Comparison of ENCODE assay signal across 8 mouse cellular contexts in genomic region chr7:30552102-30553020, GRCm38 (mm10). TPM values are rescaled to one million over a fixed set of nuclear protein-coding genes. Genes with fewer than 3 reads are reported as not detected.
A peak's percentile ranks its signal among the peaks of the same experiment; 100 is the strongest.
DNase-seq lines count a peak whose midpoint lies in the region; ATAC-seq and TF ChIP-seq lines count a peak whose summit lies in the region.

TSS of gene Hspb6 (plus strand) at chr7:30552178.
TSS of gene Proser3 (minus strand) at chr7:30552299.

- WGBS in bone marrow, adult 2 months, result under 1% methylated on average over 44 of the region's 44 CpGs
- under 1% methylated on average over 44 of the region's 44 CpGs for WGBS in embryonic facial prominence, embryonic 15.5 days
- 1% methylated on average over 44 of the region's 44 CpGs for WGBS in limb, embryonic 14.5 days
- under 1% methylated on average over 44 of the region's 44 CpGs for WGBS in midbrain, postnatal 0 days

- no peaks in the 10 kb centered on the region for H3K27me3 ChIP-seq in embryonic facial prominence, embryonic 15.5 days
- no peaks in the 10 kb centered on the region for H3K27me3 ChIP-seq in limb, embryonic 14.5 days (ENCODE audit: control insufficient read depth, insufficient read depth, low read length)
- H3K27me3 ChIP-seq in midbrain, postnatal 0 days (ENCODE audit: insufficient read depth, low read length), result no peaks in the 10 kb centered on the region

- H3K36me3 ChIP-seq in embryonic facial prominence, embryonic 15.5 days, result peaks cover 38% of the 10 kb centered on the region
- H3K36me3 ChIP-seq in limb, embryonic 14.5 days (ENCODE audit: control insufficient read depth, insufficient read depth, low read length), result peaks cover 47% of the 10 kb centered on the region
- H3K36me3 ChIP-seq in midbrain, postnatal 0 days (ENCODE audit: insufficient read depth, low read length), result peaks cover 24% of the 10 kb centered on the region

- H3K9ac ChIP-seq in embryonic facial prominence, embryonic 15.5 days, result peak within 1 kb of the TSS; percentile 63
- peak within 1 kb of the TSS; percentile 76 for H3K9ac ChIP-seq in limb, embryonic 14.5 days (ENCODE audit: low read depth, low read length, severe bottlenecking)
- H3K9ac ChIP-seq in midbrain, postnatal 0 days (replicated peaks; ENCODE audit: low read length, poor library complexity, severe bottlenecking), result peak within 1 kb of the TSS; percentile 62

- ATAC-seq in embryonic facial prominence, embryonic 15.5 days (ENCODE audit: insufficient number of reproducible peaks, low FRiP score, low TSS enrichment, low read depth), result peak; percentile 95
- peak; percentile 97 for ATAC-seq in limb, embryonic 14.5 days (ENCODE audit: low FRiP score, low read depth)
- peak; percentile 95 for ATAC-seq in midbrain, postnatal 0 days (ENCODE audit: low FRiP score)

- TF ChIP-seq CTCF in bone marrow, adult 2 months (IDR thresholded peaks at IDR 0.05; ENCODE audit: control insufficient read depth, insufficient read depth, low read length), result no peak
- peak; percentile 16 for TF ChIP-seq CTCF in midbrain, postnatal 0 days (IDR thresholded peaks at IDR 0.05)

- TF ChIP-seq POLR2A in bone marrow, adult 2 months (IDR thresholded peaks at IDR 0.05; ENCODE audit: borderline replicate concordance, control insufficient read depth, low read depth, low read length), result peak; percentile 60
- TF ChIP-seq POLR2A in limb, embryonic 14.5 days (IDR thresholded peaks at IDR 0.05; ENCODE audit: borderline replicate concordance, extremely low read depth, insufficient read depth, insufficient read length), result peak; percentile 78; the same call in 1 of the 2 replicates

- peak within 1 kb of the TSS; percentile 90 for H3K4me3 ChIP-seq in bone marrow, adult 2 months (replicated peaks; ENCODE audit: control insufficient read depth, low read depth, low read length)
- H3K4me3 ChIP-seq in embryonic facial prominence, embryonic 15.5 days (replicated peaks), result peak within 1 kb of the TSS; percentile 81
- peak within 1 kb of the TSS; percentile 71 for H3K4me3 ChIP-seq in limb, embryonic 14.5 days (replicated peaks; ENCODE audit: low read length)
- peak within 1 kb of the TSS; percentile 57 for H3K4me3 ChIP-seq in midbrain, postnatal 0 days (ENCODE audit: low read depth, low read length)

- DNase-seq in 416B (ENCODE audit: low read depth), result peak; percentile 100
- DNase-seq in heart, adult 8-10 months (ENCODE audit: low spot score), result peak; percentile 99
- DNase-seq in kidney, adult 9 months, result peak; percentile 99
- peak; percentile 100 for DNase-seq in limb, embryonic 14.5 days (ENCODE audit: low spot score)
- peak; percentile 100 for DNase-seq in midbrain, postnatal 0 days (ENCODE audit: low spot score)
- peak; percentile 90 to 93 for DNase-seq in spleen, postnatal 14 days (ENCODE audit: low spot score in 2 of 2)

- peak within 1 kb of the TSS; percentile 96 for H3K4me2 ChIP-seq in embryonic facial prominence, embryonic 15.5 days (replicated peaks)
- peak within 1 kb of the TSS; percentile 95 for H3K4me2 ChIP-seq in limb, embryonic 14.5 days (replicated peaks; ENCODE audit: low read depth, low read length, severe bottlenecking)
- peak within 1 kb of the TSS; percentile 76 for H3K4me2 ChIP-seq in midbrain, postnatal 0 days (ENCODE audit: low read depth, low read length, poor library complexity, severe bottlenecking)

- H3K4me1 ChIP-seq in bone marrow, adult 2 months (ENCODE audit: control insufficient read depth, insufficient read depth, low read length), result no peaks in the 10 kb centered on the region; the same call in 1 of the 2 replicates
- H3K4me1 ChIP-seq in embryonic facial prominence, embryonic 15.5 days, result peaks cover 17% of the 10 kb centered on the region
- H3K4me1 ChIP-seq in limb, embryonic 14.5 days (ENCODE audit: control insufficient read depth, insufficient read depth, low read length), result peaks cover 11% of the 10 kb centered on the region
- peaks cover 9% of the 10 kb centered on the region; the same call in 1 of the 2 replicates for H3K4me1 ChIP-seq in midbrain, postnatal 0 days (ENCODE audit: insufficient read depth, low read length)

- H3K27ac ChIP-seq in bone marrow, adult 2 months (ENCODE audit: control insufficient read depth, insufficient read depth, low read depth, low read length, poor library complexity), result peak within 1 kb of the TSS; percentile 88
- H3K27ac ChIP-seq in embryonic facial prominence, embryonic 15.5 days (replicated peaks), result peak within 1 kb of the TSS; percentile 100
- H3K27ac ChIP-seq in limb, embryonic 14.5 days (replicated peaks; ENCODE audit: low read depth, low read length), result peak within 1 kb of the TSS; percentile 98
- peak within 1 kb of the TSS; percentile 89 for H3K27ac ChIP-seq in midbrain, postnatal 0 days (ENCODE audit: low read depth, low read length)

- no peaks in the 10 kb centered on the region for H3K9me3 ChIP-seq in embryonic facial prominence, embryonic 15.5 days (replicated peaks)
- no peaks in the 10 kb centered on the region for H3K9me3 ChIP-seq in limb, embryonic 14.5 days (ENCODE audit: control insufficient read depth, low read length)
- no peaks in the 10 kb centered on the region for H3K9me3 ChIP-seq in midbrain, postnatal 0 days (ENCODE audit: low read length)

RNA-seq across cellular contexts. Expression of gene Hspb6, which starts in this region (rescaled TPM):
- 13.1 and 19.0 TPM in 2 replicates for polyA plus RNA-seq in bone marrow, adult 2 months (2011; ENCODE audit: insufficient read depth, insufficient read length, low replicate concordance, missing spikeins)
- polyA plus RNA-seq in embryonic facial prominence, embryonic 15.5 days (2015; fragmentation: Nextera tagmentation; extraction: Ambion mirVana), result 19.9 and 22.2 TPM in 2 replicates
- total RNA-seq in heart, adult 8-10 months (2022), result 1,000 to 10,000 TPM in 1 of 4 experiments, 100 to 1,000 TPM in 3; 852 to 1,087 (median 985) TPM
- polyA plus RNA-seq in limb, embryonic 14.5 days (2012; rRNA removed), result 15.4 and 18.6 TPM in 2 replicates
- 15.7 and 16.8 TPM in 2 replicates for polyA plus RNA-seq in limb, embryonic 14.5 days (2014; fragmentation: Nextera tagmentation; extraction: Ambion mirVana)
- 5.9 and 6.2 TPM in 2 replicates for total RNA-seq in midbrain, postnatal 0 days (2014; rRNA removed)
- 13.4 and 13.5 TPM in 2 replicates for polyA plus RNA-seq in midbrain, postnatal 0 days (2015; fragmentation: Nextera tagmentation; extraction: Ambion mirVana)

RNA-seq across cellular contexts. Expression of gene Proser3, which starts in this region (rescaled TPM):
- polyA plus RNA-seq in bone marrow, adult 2 months (2011; ENCODE audit: insufficient read depth, insufficient read length, low replicate concordance, missing spikeins), result 4.2 and 12.8 TPM in 2 replicates
- polyA plus RNA-seq in embryonic facial prominence, embryonic 15.5 days (2015; fragmentation: Nextera tagmentation; extraction: Ambion mirVana), result 11.6 and 17.6 TPM in 2 replicates
- 1 to 10 TPM; 3.1 to 4.5 (median 3.9) TPM for total RNA-seq in heart, adult 8-10 months (2022)
- 31.8 and 47.3 TPM in 2 replicates for polyA plus RNA-seq in limb, embryonic 14.5 days (2012; rRNA removed)
- polyA plus RNA-seq in limb, embryonic 14.5 days (2014; fragmentation: Nextera tagmentation; extraction: Ambion mirVana), result 9.4 and 10.8 TPM in 2 replicates
- 15.2 and 23.3 TPM in 2 replicates for total RNA-seq in midbrain, postnatal 0 days (2014; rRNA removed)
- 3.3 and 3.4 TPM in 2 replicates for polyA plus RNA-seq in midbrain, postnatal 0 days (2015; fragmentation: Nextera tagmentation; extraction: Ambion mirVana)

Comparison
In these comparisons a context has a peak if more than half of its experiments do, and no peak if none do; other contexts are left out.
1. Peak in every context shown above with its lines: DNase-seq, ATAC-seq, H3K4me3 ChIP-seq and H3K27ac ChIP-seq.
2. RNA of gene Hspb6 (total RNA-seq): 852 to 1,087 TPM in heart, adult 8-10 months; 5.9 to 6.2 TPM in midbrain, postnatal 0 days; every median in the first group is over 100 times any median in the second.